Mouse (Mus musculus): ENCODE measurements around the gene Gpr33. TPM values are rescaled to one million over a fixed set of nuclear protein-coding genes. Genes with fewer than 3 reads are reported as not detected.

Gpr33 gene
- polyA plus RNA-seq, 1 experiment: not detected

DNA sequence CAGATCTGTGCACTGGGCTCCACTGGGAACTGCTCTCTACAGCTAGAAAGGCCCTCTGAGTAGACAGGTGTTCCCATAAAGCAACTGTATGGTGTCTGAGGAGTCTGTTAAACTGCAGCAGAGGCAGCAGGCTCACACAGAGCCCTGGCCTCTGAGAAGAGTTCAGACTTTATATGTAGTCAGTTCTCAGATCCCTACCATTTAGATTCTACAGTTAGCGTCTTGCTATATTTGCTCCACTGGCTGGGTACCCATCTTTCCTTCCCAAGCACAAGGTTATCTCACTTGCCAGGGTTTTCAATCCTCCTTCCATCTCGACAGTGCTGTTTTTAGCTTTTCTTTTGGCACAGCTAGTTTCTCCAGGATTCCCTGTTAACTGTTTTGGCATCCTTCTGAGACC is 37.2 kb downstream of the Gpr33 start:
- Histone ChIP-seq H3K27ac (ENCODE audit: insufficient read depth, low read length) (no peak overlapping the region), H3K4me1 (ENCODE audit: control insufficient read depth, insufficient read depth, low read length) (no peaks in the 10 kb centered on the region), H3K4me3 (ENCODE audit: insufficient read depth, low read length) (no peak overlapping the region)
- TF ChIP-seq CTCF (IDR thresholded peaks at IDR 0.05; ENCODE audit: borderline replicate concordance, insufficient read depth, low read length) (no peak), POLR2A (IDR thresholded peaks at IDR 0.05; ENCODE audit: low read depth, low read length) (no peak)

DNA sequence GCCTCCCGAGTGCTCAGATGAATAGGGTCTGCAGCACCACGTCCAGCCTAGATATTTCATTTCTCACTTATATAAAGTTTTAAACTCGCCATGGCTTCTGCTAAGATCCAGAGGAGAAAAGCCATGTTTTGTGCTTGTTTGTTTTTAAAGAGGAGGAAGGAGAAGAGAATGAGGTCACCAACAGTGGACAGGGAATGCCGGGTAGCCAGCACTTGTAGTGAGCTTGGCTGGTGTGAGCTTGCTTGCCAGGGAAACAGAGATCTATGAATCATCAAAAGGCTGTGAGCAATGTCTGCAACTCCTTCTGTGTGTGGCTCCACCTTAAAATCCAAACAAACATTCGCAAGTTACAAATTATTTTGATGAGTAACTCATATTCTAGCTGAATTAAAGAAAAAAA is 39.3 kb downstream of the Gpr33 start:
- no peak for TF ChIP-seq CTCF (IDR thresholded peaks at IDR 0.05; ENCODE audit: borderline replicate concordance, insufficient read depth, low read length)
- no peak for TF ChIP-seq POLR2A (IDR thresholded peaks at IDR 0.05; ENCODE audit: low read depth, low read length)
- no peaks in the 10 kb centered on the region for H3K4me1 ChIP-seq (ENCODE audit: control insufficient read depth, insufficient read depth, low read length)
- H3K4me3 ChIP-seq (ENCODE audit: insufficient read depth, low read length): no peak overlapping the region

DNA sequence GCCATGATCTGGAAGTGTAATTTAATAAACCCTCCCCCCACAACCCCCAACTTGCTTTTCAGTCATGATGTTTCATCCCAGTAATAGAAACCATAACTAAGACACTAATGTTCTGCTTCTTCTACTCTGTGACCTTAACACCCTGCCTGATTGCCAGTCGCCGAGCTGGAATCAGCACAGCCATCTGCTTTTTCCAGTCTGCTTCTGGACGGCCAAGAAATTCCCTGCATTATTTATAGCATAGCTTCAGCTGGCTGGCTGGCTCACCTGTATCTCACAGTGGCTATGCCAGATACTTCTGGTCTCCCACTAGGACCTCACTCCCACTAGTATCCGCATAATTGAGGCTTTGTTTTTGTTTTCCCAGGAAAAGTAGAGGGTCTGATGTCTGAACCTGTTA is 42.0 kb downstream of the Gpr33 start:
- Histone ChIP-seq H3K4me1 (ENCODE audit: control insufficient read depth, insufficient read depth, low read length) (no peaks in the 10 kb centered on the region), H3K27ac (ENCODE audit: insufficient read depth, low read length) (no peak overlapping the region), H3K4me3 (ENCODE audit: insufficient read depth, low read length) (no peak overlapping the region)
- TF ChIP-seq CTCF (IDR thresholded peaks at IDR 0.05; ENCODE audit: borderline replicate concordance, insufficient read depth, low read length) (no peak), POLR2A (IDR thresholded peaks at IDR 0.05; ENCODE audit: low read depth, low read length) (no peak)

More for the DNA sequence above, 39.3 kb downstream of the Gpr33 start:
- no peak overlapping the region for H3K27ac ChIP-seq (ENCODE audit: insufficient read depth, low read length)

DNA sequence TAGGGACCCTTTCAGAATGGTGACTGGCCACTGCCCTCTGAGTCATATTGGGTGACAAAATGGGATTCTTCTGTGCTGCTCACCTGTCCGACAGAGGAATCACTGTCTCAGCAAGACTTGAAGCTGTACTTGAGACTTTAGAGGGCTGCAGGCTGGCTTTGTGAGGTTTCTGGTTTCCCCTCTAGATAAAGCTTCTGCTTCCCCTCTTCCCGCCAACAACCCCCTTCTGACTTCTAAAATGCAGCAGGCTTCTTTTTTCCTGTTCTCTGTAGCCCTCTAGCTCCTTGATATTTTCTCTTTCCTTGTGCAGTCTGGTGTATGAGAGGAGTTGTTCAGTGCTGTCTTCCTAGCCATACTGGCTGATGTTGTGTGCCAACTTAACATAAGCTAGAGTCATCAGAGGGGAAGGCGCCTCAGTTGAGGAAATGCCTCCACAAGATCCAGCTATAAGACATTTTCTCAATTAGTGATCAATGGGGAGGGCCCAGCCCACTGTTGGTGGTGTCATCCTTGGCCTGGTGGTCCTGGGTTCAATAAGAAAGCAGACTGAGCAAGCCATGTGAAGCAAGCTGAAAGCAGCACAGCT is 42.6 kb downstream of the Gpr33 start:
- Histone ChIP-seq H3K4me1 (ENCODE audit: control insufficient read depth, insufficient read depth, low read length) (no peaks in the 10 kb centered on the region), H3K27ac (ENCODE audit: insufficient read depth, low read length) (no peak overlapping the region), H3K4me3 (ENCODE audit: insufficient read depth, low read length) (no peak overlapping the region)
- TF ChIP-seq CTCF (IDR thresholded peaks at IDR 0.05; ENCODE audit: borderline replicate concordance, insufficient read depth, low read length) (no peak), POLR2A (IDR thresholded peaks at IDR 0.05; ENCODE audit: low read depth, low read length) (no peak)

DNA sequence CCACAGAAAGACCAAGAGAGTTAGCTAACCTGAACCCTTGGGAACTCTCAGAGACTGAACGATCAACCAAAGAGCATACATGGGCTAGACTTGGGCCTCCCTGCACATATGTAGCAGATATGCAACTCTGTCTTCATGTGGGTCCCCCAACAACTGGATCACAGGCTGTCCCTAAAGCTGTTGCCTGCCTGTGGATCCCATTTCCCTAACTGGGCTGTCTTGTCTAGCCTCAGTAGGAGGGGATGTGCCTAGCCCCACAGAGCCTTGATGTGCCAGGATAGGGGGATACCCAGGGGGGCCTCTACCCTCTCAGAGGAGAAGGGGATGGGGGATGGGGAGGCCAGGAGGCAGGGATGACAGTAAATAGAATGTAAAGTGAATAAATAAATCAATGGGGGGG is 44.2 kb downstream of the Gpr33 start:
- TF ChIP-seq CTCF (IDR thresholded peaks at IDR 0.05; ENCODE audit: borderline replicate concordance, insufficient read depth, low read length) (no peak), POLR2A (IDR thresholded peaks at IDR 0.05; ENCODE audit: low read depth, low read length) (no peak)
- no peak overlapping the region for H3K4me3 ChIP-seq (ENCODE audit: insufficient read depth, low read length)
- H3K4me1 ChIP-seq (ENCODE audit: control insufficient read depth, insufficient read depth, low read length): no peaks in the 10 kb centered on the region
- H3K27ac ChIP-seq (ENCODE audit: insufficient read depth, low read length): no peak overlapping the region

DNA sequence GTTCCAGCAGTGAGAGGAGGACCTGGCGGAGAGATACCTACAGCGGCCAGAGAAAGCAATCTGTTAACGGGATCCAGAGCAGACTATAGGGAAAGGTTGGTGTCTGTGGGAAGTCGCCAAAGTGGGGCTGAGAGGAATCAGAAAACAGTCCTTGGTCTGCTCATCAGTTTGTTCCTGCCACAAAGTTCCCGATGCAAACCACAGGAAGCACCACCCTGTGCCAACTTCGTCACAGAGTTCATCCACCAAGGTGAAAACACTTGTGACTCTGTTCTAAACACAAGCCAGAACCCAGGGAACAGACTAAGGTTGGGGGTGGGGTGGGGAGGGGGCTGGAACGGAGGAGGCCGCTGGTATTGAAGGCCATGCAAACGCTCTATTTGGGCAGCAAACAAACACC is 51.3 kb downstream of the Gpr33 start:
- TF ChIP-seq CTCF (IDR thresholded peaks at IDR 0.05; ENCODE audit: borderline replicate concordance, insufficient read depth, low read length) (no peak), POLR2A (IDR thresholded peaks at IDR 0.05; ENCODE audit: low read depth, low read length) (no peak)
- Histone ChIP-seq H3K4me3 (ENCODE audit: insufficient read depth, low read length) (no peak overlapping the region), H3K27ac (ENCODE audit: insufficient read depth, low read length) (no peak overlapping the region), H3K4me1 (ENCODE audit: control insufficient read depth, insufficient read depth, low read length) (no peaks in the 10 kb centered on the region)

DNA sequence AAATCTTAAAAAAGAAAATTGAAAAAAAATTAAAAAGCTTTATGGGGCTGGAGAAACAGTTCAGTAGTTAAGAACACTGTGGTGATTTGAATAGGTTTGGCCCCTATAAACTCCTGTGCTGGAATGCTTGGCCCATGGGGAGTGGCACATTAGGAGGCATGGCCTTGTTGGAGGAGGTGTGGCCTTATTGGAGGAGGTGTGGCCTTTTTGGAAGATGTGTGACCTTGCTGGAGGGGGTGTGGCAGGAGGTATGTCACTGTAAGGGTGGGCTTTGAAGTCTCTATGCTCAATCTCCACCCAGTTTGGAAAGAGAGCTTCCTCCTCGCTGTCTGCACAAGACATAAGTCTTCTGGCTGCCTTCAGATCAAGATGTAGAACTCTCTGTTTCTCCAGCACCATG is 53.5 kb downstream of the Gpr33 start:
- no peaks in the 10 kb centered on the region for H3K4me1 ChIP-seq (ENCODE audit: control insufficient read depth, insufficient read depth, low read length)

More for the DNA sequence above, 53.5 kb downstream of the Gpr33 start:
- H3K27ac ChIP-seq (ENCODE audit: insufficient read depth, low read length): no peak overlapping the region
- TF ChIP-seq POLR2A (IDR thresholded peaks at IDR 0.05; ENCODE audit: low read depth, low read length): no peak
- no peak for TF ChIP-seq CTCF (IDR thresholded peaks at IDR 0.05; ENCODE audit: borderline replicate concordance, insufficient read depth, low read length)
- H3K4me3 ChIP-seq (ENCODE audit: insufficient read depth, low read length): no peak overlapping the region

Other genes with a start within 250 kb of the Gpr33 start
- gene Hectd1, start 198.5 kb downstream of the Gpr33 start, polyA plus RNA-seq (2011; ENCODE audit: insufficient read length, low read depth, missing spikeins): 92.4 and 93.5 TPM in 2 replicates
- gene Heatr5a, start 56.7 kb downstream of the Gpr33 start, polyA plus RNA-seq (2011; ENCODE audit: insufficient read length, low read depth, missing spikeins): 54.1 and 66.3 TPM in 2 replicates
- gene Dtd2, start 21.6 kb downstream of the Gpr33 start, polyA plus RNA-seq (2011; ENCODE audit: insufficient read length, low read depth, missing spikeins): 8.7 and 9.0 TPM in 2 replicates
- gene Nubpl, start 69.7 kb upstream of the Gpr33 start, polyA plus RNA-seq (2011; ENCODE audit: insufficient read length, low read depth, missing spikeins): 6.0 and 6.9 TPM in 2 replicates

All from embryonic fibroblast, embryonic 13.5 days (primary cell).